Mouse (Mus musculus) left cerebral cortex, postnatal 36 days (tissue): ENCODE measurements around the gene Gm49355. TPM values are rescaled to one million over a fixed set of nuclear protein-coding genes. Genes with fewer than 3 reads are reported as not detected.
"Not testable (repeated sequence)": the region's sequence is repeated elsewhere in the genome, so short reads cannot be mapped to it uniquely, and the experiment has no call there.

ENCODE experiments used
- DNase-seq, 2 experiments: peaks; one replicate each; pipeline ENCODE4 v3.0.0; 2021 to 2022; ENCODE audit warnings: low spot score in 2 of 2, mixed read lengths in 1 of 2
- intact Hi-C: fragments of 180-260 bp; cut with DNase I; formaldehyde crosslinking; loops from one replicate; pipeline ENCODE4 v1.15.1; 2025
- total RNA-seq, 2 experiments: library from RNA; stranded (reverse); gene quantifications; 2 replicates each; pipeline ENCODE4 v1.2.3; 2021

Gm49355 gene
- not detected for total RNA-seq

- intact Hi-C loops, result loop anchor here (5.0 kb wide), 1 partner anchor 131 kb away; no protein-coding TSS in a partner anchor
- DNase-seq, result no peak
Observed at GRCm38 (mm10) chr14:12283641-12284040, at the start of gene Gm49355. Gene Gm49355 (plus strand): TSS chr14:12283976.

GRCm38 (mm10) chr14:12243726-12244125 is 40.0 kb upstream of the Gm49355 start:
- intact Hi-C loops, result no loop called here

GRCm38 (mm10) chr14:12276031-12276430 is 7.7 kb upstream of the Gm49355 start:
- intact Hi-C loops, result no loop called here
- no peak for DNase-seq

More at GRCm38 (mm10) chr14:12243726-12244125, 40.0 kb upstream of the Gm49355 start:
- no peak for DNase-seq

GRCm38 (mm10) chr14:12284141-12284912 is 551 bp downstream of the Gm49355 start, which contains the start of gene 3830406C13Rik:
Gene 3830406C13Rik (plus strand): TSS chr14:12284173.
- intact Hi-C loops, result loop anchor here (5.0 kb wide), 1 partner anchor 132 kb away; no protein-coding TSS in a partner anchor
- DNase-seq, result peak; percentile 88 to 89

GRCm38 (mm10) chr14:12289747-12290146 is 6.0 kb downstream of the Gm49355 start:
- intact Hi-C loops, result not testable (repeated sequence)

GRCm38 (mm10) chr14:12296391-12296790 is 12.6 kb downstream of the Gm49355 start:
- intact Hi-C loops, result loop anchor here (5.0 kb wide), 1 partner anchor 36 kb away; no protein-coding TSS in a partner anchor
- DNase-seq, result peak; percentile 75 to 77

More at GRCm38 (mm10) chr14:12289747-12290146, 6.0 kb downstream of the Gm49355 start:
- DNase-seq, result not testable (repeated sequence)

GRCm38 (mm10) chr14:12299171-12299570 is 15.4 kb downstream of the Gm49355 start:
- DNase-seq, result no peak
- intact Hi-C loops, result loop anchor here (5.0 kb wide), 1 partner anchor 33 kb away; no protein-coding TSS in a partner anchor

GRCm38 (mm10) chr14:12299654-12300053 is 15.9 kb downstream of the Gm49355 start:
- intact Hi-C loops, result loop anchor here (2.0 to 5.0 kb wide), 2 partner anchors 33 to 231 kb away; no protein-coding TSS in a partner anchor
- no peak for DNase-seq

GRCm38 (mm10) chr14:12300275-12300674 is 16.5 kb downstream of the Gm49355 start:
- DNase-seq, result no peak
- intact Hi-C loops, result loop anchor here (2.0 kb wide), 1 partner anchor 231 kb away; no protein-coding TSS in a partner anchor

- intact Hi-C loops, result loop anchor here (2.0 kb wide), 1 partner anchor 230 kb away; no protein-coding TSS in a partner anchor
- DNase-seq, result no peak
Observed at GRCm38 (mm10) chr14:12300677-12301076, 16.9 kb downstream of the Gm49355 start.

- intact Hi-C loops, result no loop called here
- DNase-seq, result no peak
Observed at GRCm38 (mm10) chr14:12303106-12303505, 19.3 kb downstream of the Gm49355 start.

- DNase-seq, result no peak
- intact Hi-C loops, result loop anchor here (5.0 kb wide), 1 partner anchor 36 kb away; no protein-coding TSS in a partner anchor
Observed at GRCm38 (mm10) chr14:12333622-12334021, 49.8 kb downstream of the Gm49355 start.

- intact Hi-C loops, result loop anchor here (5.0 kb wide), 1 partner anchor 38 kb away; no protein-coding TSS in a partner anchor
- DNase-seq, result no peak
Observed at GRCm38 (mm10) chr14:12334925-12335324, 51.1 kb downstream of the Gm49355 start.

- DNase-seq, result no peak
- intact Hi-C loops, result no loop called here
Observed at GRCm38 (mm10) chr14:12337421-12337997, 53.7 kb downstream of the Gm49355 start.

- intact Hi-C loops, result no loop called here
- no peak for DNase-seq
Observed at GRCm38 (mm10) chr14:12337998-12338809, 54.4 kb downstream of the Gm49355 start.

GRCm38 (mm10) chr14:12338811-12339565 is 55.2 kb downstream of the Gm49355 start:
- no peak for DNase-seq
- intact Hi-C loops, result no loop called here

GRCm38 (mm10) chr14:12340238-12341074 is 56.7 kb downstream of the Gm49355 start:
- intact Hi-C loops, result no loop called here
- no peak for DNase-seq
